Mouse (Mus musculus): Measurements from ENCODE around the gene Nfatc3.

Gene Nfatc3

DNA sequence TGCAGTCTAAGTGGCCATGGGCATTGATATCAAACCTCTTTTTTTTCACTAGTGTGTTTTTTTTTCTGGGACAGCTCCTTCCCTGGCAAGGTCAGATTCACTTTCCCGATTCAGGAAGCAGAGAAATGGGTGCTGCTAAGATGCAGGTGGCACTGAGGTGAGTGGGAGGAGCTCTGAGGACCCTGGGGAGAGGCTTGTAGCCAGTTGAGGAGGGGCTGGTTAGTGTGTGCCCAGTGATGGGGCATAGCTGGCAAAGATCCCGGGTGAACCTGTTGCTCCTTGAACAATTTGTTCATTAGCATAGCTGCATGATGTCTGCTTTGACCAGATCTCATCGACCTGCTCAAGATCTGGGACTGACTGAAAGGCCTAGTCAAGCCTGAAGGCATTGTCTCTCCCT, 3.6 kb upstream of the Nfatc3 start:
- CTCF ChIA-PET, result interaction anchor here (0.6 kb wide), 2 partner anchors 13 to 17 kb away, joined by 3 to 6 read pairs; no protein-coding TSS in a partner anchor

- CTCF ChIA-PET, result interaction anchor here (0.7 kb wide), 1 partner anchor 346 kb away, joined by 3 read pairs; no protein-coding TSS in a partner anchor
Observed at GRCm38 (mm10) chr8:106056455-106056982, 2.1 kb upstream of the Nfatc3 start.

GRCm38 (mm10) chr8:106059613-106060371, 1.2 kb downstream of the Nfatc3 start:
- CTCF ChIA-PET, result interaction anchor here (1.3 kb wide), 1 partner anchor 11 kb away, joined by 10 read pairs; no protein-coding TSS in a partner anchor

- CTCF ChIA-PET, result interaction anchor here (1.3 kb wide), 1 partner anchor 12 kb away, joined by 10 read pairs; no protein-coding TSS in a partner anchor
Observed at GRCm38 (mm10) chr8:106060521-106060920, 1.9 kb downstream of the Nfatc3 start.

- CTCF ChIA-PET, result interaction anchor here (0.7 kb wide), 1 partner anchor 73 kb away, joined by 11 read pairs; no protein-coding TSS in a partner anchor
Observed at GRCm38 (mm10) chr8:106061686-106062085, 3.0 kb downstream of the Nfatc3 start.

- CTCF ChIA-PET, result interaction anchor here (0.6 kb wide), 1 partner anchor 52 kb away, joined by 10 read pairs; no protein-coding TSS in a partner anchor
Observed at GRCm38 (mm10) chr8:106063046-106063445, 4.4 kb downstream of the Nfatc3 start.

GRCm38 (mm10) chr8:106066721-106067120, 8.1 kb downstream of the Nfatc3 start:
- CTCF ChIA-PET, result interaction anchor here (0.6 to 1.7 kb wide), 3 partner anchors 9 to 125 kb away, joined by 3 to 4 read pairs (median 3); no protein-coding TSS in a partner anchor

DNA sequence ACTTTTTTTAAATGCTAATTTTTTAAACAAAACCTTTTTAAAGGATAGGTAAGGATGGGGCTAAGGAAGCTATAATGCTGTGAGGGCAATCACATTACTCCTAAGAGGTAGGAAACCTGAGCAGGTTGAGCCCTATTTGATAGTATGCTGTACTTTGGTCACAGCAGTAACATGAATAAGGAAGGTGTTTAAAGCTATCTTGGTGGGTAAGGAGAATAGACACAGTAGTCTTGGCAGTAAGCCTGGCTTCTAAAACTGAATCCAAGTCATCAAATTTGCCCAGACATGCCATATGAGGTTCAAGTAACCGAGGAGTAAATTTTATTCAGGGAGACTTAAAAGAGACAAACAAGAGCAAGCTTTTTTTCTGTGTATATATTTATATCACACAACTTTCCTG, 10.9 kb downstream of the Nfatc3 start:
- CTCF ChIA-PET, result interaction anchor here (0.6 kb wide), 1 partner anchor 34 kb away, joined by 4 read pairs; no protein-coding TSS in a partner anchor

- CTCF ChIA-PET, result interaction anchor here (0.6 to 0.7 kb wide), 3 partner anchors 17 to 303 kb away, joined by 3 to 14 read pairs (median 6); no protein-coding TSS in a partner anchor
Observed at GRCm38 (mm10) chr8:106072113-106072512, 13.5 kb downstream of the Nfatc3 start.

DNA sequence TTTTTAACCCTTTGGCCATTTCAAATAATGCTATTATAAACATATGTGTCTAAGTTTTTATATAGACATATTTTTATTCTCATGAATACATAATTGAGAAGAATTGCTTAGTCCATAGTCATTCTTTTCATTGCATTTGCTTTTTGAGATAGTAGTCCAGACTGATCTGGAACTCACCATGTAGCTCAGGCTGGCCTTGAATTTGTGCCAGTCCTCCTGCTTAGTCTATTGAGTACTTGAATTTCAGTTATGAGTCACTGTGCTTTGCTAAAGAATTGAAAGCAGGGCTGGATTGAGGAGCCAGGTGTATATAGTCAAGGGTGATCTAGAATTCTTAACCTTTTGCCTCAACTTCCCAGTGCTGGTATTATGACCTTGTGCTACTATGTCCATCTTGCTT, 15.6 kb downstream of the Nfatc3 start:
- CTCF ChIA-PET, result interaction anchor here (0.7 kb wide), 1 partner anchor 150 kb away, joined by 3 read pairs; no protein-coding TSS in a partner anchor

GRCm38 (mm10) chr8:106074659-106075058, 16.0 kb downstream of the Nfatc3 start:
- CTCF ChIA-PET, result no interaction called here

DNA sequence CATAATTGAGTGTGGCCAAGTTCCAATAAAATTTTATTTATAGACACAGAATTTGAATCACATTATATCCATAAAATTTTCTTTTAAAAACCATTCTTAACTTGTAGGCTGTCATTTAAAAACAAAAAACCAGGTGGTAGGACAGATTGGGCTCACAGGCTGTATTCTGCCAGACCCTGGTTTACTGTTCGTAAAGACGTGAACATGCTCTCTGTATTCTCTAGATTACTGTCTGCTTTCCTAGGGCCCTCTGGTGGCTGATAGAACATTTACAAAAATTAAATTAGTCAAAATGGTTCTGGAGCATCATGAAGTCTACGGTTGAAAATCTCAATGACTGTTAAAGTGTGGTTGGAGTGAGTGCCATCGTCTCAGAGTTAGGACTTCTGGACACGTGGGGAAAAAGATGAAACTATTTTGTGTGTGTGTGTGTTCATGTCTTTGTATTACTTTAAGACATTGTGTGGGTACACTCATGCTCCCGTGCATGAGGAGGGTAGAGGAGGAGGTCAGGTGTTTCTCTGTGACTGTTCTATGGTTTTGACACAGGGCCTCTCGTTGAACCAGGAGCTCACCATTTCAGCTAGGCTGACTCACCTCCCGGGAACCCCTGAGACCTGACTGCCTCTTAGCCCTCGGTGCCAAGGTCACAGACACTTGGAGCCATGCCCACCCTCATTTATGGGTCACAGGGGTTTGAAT, 16.7 kb downstream of the Nfatc3 start:
- CTCF ChIA-PET, result interaction anchor here (0.9 to 1.3 kb wide), 2 partner anchors 8 to 68 kb away, joined by 3 to 4 read pairs; no protein-coding TSS in a partner anchor

GRCm38 (mm10) chr8:106075863-106076174, 17.2 kb downstream of the Nfatc3 start:
- CTCF ChIA-PET, result interaction anchor here (0.9 to 1.3 kb wide), 2 partner anchors 9 to 68 kb away, joined by 3 to 4 read pairs; no protein-coding TSS in a partner anchor

DNA sequence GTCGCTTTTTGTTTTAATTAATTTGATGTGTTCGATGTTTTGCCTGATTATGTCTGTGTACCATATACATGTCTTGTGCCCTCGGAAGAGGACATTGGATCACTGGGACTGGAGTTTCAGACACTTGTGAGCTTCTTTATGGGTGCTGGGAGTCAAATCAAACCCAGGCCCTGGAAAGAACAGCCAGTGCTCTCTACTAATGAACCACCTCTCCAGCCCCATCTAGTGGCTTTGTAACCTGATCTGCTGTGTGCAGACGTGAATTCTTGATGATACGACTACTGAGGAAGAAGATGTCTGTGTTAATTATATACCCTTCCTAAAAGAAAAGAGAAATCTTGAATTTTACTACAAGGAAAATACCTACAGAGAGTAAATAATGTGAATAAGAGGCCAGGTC, 18.0 kb downstream of the Nfatc3 start:
- CTCF ChIA-PET, result interaction anchor here (1.3 kb wide), 1 partner anchor 10 kb away, joined by 3 read pairs; no protein-coding TSS in a partner anchor

- CTCF ChIA-PET, result interaction anchor here (0.5 kb wide), 1 partner anchor 223 kb away, joined by 3 read pairs; no protein-coding TSS in a partner anchor
Observed at GRCm38 (mm10) chr8:106077452-106078067, 18.9 kb downstream of the Nfatc3 start.

- CTCF ChIA-PET, result interaction anchor here (0.9 kb wide), 1 partner anchor 22 kb away, joined by 5 read pairs; no protein-coding TSS in a partner anchor
Observed at GRCm38 (mm10) chr8:106102321-106102720, 43.7 kb downstream of the Nfatc3 start.

GRCm38 (mm10) chr8:106103888-106104287, 45.2 kb downstream of the Nfatc3 start:
- CTCF ChIA-PET, result no interaction called here

GRCm38 (mm10) chr8:106106193-106106592, 47.6 kb downstream of the Nfatc3 start:
- CTCF ChIA-PET, result no interaction called here

GRCm38 (mm10) chr8:106108080-106108479, 49.4 kb downstream of the Nfatc3 start:
- CTCF ChIA-PET, result no interaction called here

DNA sequence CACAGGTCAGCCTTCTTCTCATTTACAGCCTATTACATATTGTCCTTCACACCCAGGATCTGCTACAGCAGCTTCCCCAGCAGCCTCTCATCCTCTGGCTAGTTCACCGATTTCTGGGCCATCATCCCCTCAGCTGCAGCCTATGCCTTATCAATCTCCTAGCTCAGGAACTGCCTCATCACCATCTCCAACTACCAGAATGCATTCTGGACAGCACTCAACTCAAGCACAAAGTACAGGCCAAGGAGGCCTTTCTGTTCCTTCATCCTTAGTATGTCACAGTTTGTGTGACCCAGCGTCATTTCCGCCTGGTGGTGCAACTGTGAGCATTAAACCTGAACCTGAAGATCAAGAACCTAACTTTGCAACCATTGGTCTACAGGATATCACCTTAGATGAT, 50.1 kb downstream of the Nfatc3 start:
- CTCF ChIA-PET, result interaction anchor here (0.6 kb wide), 1 partner anchor 9 kb away, joined by 3 read pairs; no protein-coding TSS in a partner anchor

DNA sequence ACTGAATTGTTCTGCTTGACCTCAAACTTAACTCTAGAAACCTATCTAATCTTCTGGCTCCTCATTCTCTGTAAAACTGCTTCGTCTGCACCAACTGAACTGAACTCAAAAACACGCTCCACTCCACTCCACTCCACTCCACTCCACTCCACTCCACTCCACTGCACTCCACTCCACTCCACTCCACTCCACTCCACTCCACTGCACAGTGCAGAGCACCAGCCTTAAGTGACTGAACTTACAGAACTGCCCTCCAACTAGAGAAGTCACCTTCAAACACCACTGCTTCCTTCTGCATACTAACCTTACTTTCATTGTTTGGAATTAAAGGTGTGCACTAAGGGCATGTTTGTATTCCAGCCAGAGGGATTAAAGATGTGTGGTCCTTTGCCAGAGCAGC, 53.4 kb downstream of the Nfatc3 start:
- CTCF ChIA-PET, result interaction anchor here (0.7 kb wide), 1 partner anchor 90 kb away, joined by 3 read pairs; no protein-coding TSS in a partner anchor

All from spleen, embryonic (tissue).